Mouse (Mus musculus) ES-Bruce4 (cell line): ENCODE measurements at regions not wholly inside any gene's neighbourhood (a gene's known extent, or its start where the extent isn't known, plus 50 kb on each side); places are given as distances from the start of the nearest gene placed in this dataset.

Source experiments
- H3K27ac ChIP-seq: 2 replicates; pipeline ENCODE4 v1.5.1; 2012; ENCODE audit warnings: low read length, inconsistent platforms; ENCODE audit not compliant: insufficient read depth
- H3K27me3 ChIP-seq: 2 replicates; pipeline ENCODE4 v1.6.1; 2012; ENCODE audit warnings: mild to moderate bottlenecking, low read length, inconsistent platforms; ENCODE audit not compliant: control insufficient read depth, poor library complexity, insufficient read depth, severe bottlenecking
- H3K36me3 ChIP-seq: 2 replicates; pipeline ENCODE4 v1.6.1; 2012; ENCODE audit warnings: inconsistent platforms, mild to moderate bottlenecking, low read length, moderate library complexity; ENCODE audit not compliant: control insufficient read depth, poor library complexity, insufficient read depth, severe bottlenecking
- H3K4me1 ChIP-seq: one replicate; pipeline ENCODE4 v1.8.1; 2011; ENCODE audit warnings: low read length; ENCODE audit not compliant: control insufficient read depth, insufficient read depth
- H3K4me3 ChIP-seq: 2 replicates; pipeline ENCODE4 v1.5.1; 2011; ENCODE audit warnings: low read depth, mild to moderate bottlenecking, low read length
- H3K9ac ChIP-seq: 2 replicates; pipeline ENCODE4 v1.6.1; 2012; ENCODE audit warnings: low read depth, mild to moderate bottlenecking, inconsistent platforms; ENCODE audit not compliant: poor library complexity, severe bottlenecking
- H3K9me3 ChIP-seq: replicated peaks from 2 replicates; pipeline ENCODE4 v1.6.1; 2012; ENCODE audit warnings: mild to moderate bottlenecking, low read length, inconsistent platforms; ENCODE audit not compliant: control insufficient read depth, poor library complexity, insufficient read depth, severe bottlenecking
- CTCF ChIP-seq: IDR thresholded peaks from one replicate; pipeline ENCODE4 v1.8.1; 2011; ENCODE audit warnings: low read depth, low read length
- EP300 ChIP-seq: IDR thresholded peaks from 2 replicates; pipeline ENCODE4 v1.6.1; 2011; ENCODE audit warnings: low read depth, low read length; ENCODE audit not compliant: insufficient read depth
- POLR2A ChIP-seq: IDR thresholded peaks from one replicate; pipeline ENCODE4 v1.8.1; 2011; ENCODE audit warnings: low read length; ENCODE audit not compliant: insufficient read depth

DNA sequence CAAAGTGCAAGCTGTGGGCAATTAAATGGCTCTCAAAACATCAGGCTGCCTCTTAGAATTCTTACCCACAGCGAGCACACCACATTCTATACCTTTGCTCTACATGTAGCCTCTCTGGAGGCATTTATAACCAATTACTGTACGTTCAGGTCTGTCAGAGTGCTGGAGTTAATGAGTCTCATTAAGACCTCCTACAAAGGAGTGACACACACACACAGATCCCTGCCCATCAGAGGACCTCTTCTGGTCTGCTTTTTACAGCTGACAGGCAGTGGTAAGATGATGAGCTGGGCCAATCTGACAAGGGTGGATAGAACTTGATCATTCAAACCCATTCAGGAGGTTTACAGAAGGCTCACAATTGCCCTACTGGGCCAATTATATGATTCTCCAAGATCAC is 110.4 kb upstream of the Lhx8 start:
- Histone ChIP-seq H3K4me3 (no peak overlapping the region), H3K27ac (no peak overlapping the region)

DNA sequence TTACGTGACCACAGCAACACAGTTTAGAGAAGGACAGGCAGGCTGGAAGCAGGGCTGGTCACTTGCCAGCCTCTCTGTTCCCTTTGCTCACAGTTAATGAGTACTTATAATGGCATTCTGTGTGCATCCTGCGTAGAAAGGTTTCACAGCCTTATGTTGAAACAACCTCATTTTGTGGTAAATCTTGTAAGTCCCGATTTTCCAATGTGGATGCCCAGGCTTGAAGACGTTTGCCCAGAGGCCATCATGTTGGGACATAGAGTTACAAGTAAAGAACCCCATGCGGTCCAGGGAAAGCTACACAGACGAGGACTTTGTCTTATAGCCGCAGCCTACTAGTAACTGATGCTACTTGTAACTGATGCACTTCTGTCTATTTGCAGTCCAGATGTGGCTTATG is 100.4 kb upstream of the Lhx8 start:
- no peaks in the 10 kb centered on the region for H3K4me1 ChIP-seq
- no peak for TF ChIP-seq EP300
- no peak for TF ChIP-seq CTCF
- no peak for TF ChIP-seq POLR2A
- no peaks in the 10 kb centered on the region for H3K36me3 ChIP-seq
- H3K9me3 ChIP-seq, result no peaks in the 10 kb centered on the region
- H3K27ac ChIP-seq, result no peak overlapping the region
- H3K27me3 ChIP-seq, result no peaks in the 10 kb centered on the region
- no peak overlapping the region for H3K9ac ChIP-seq
- no peak overlapping the region for H3K4me3 ChIP-seq

More for the DNA sequence above, 110.4 kb upstream of the Lhx8 start:
- no peak for TF ChIP-seq CTCF
- TF ChIP-seq EP300, result no peak
- TF ChIP-seq POLR2A, result no peak
- no peaks in the 10 kb centered on the region for H3K27me3 ChIP-seq
- no peak overlapping the region for H3K9ac ChIP-seq
- no peaks in the 10 kb centered on the region for H3K36me3 ChIP-seq
- no peaks in the 10 kb centered on the region for H3K4me1 ChIP-seq
- no peaks in the 10 kb centered on the region for H3K9me3 ChIP-seq

DNA sequence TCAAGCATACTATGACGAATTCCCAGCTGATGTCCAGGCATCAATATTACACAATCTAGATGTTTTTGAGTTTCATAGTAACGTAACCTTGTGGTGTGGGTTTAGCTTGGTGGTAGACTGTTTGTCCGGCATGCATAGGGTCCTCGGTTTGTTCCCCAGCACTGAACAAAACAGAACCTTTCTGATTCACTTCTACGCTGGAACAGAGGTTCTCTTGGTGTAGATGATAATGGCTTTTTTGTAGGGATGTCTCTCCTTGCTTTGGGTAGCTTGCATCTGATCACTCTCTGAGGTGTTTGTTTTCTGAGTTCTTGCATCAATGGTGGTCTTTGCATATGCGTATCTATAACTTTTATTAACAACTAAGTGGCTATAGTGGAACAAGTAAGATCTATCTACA is 99.2 kb upstream of the Lhx8 start:
- H3K9ac ChIP-seq, result no peak overlapping the region
- TF ChIP-seq POLR2A, result no peak
- TF ChIP-seq CTCF, result no peak
- TF ChIP-seq EP300, result no peak
- H3K4me3 ChIP-seq, result no peak overlapping the region
- H3K27me3 ChIP-seq, result no peaks in the 10 kb centered on the region
- no peaks in the 10 kb centered on the region for H3K36me3 ChIP-seq
- no peak overlapping the region for H3K27ac ChIP-seq
- H3K9me3 ChIP-seq, result no peaks in the 10 kb centered on the region
- no peaks in the 10 kb centered on the region for H3K4me1 ChIP-seq

DNA sequence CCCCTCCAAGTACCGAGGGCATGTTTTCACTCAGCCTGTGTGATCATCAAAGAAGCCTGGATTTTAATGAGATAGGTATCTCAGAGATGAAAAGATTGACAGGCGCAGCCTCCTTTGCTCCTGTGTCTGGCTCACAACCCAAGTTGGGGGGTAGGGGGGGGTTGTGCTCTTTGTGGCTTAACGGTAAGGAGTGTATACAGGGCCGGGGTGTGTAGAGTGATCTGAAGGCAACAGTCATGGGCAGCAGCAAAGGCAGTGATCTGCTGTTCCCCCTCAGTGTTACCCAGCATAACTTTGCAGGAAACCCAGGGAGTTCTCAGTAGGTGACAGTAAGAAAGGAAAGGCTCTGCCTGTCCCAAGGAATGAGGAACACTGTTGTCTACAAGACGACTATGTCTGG is 94.1 kb upstream of the Lhx8 start:
- Histone ChIP-seq H3K9ac (no peak overlapping the region), H3K36me3 (no peaks in the 10 kb centered on the region), H3K4me1 (no peaks in the 10 kb centered on the region), H3K27me3 (no peaks in the 10 kb centered on the region), H3K27ac (no peak overlapping the region), H3K4me3 (no peak overlapping the region), H3K9me3 (no peaks in the 10 kb centered on the region)
- TF ChIP-seq EP300, result no peak
- no peak for TF ChIP-seq POLR2A
- no peak for TF ChIP-seq CTCF

DNA sequence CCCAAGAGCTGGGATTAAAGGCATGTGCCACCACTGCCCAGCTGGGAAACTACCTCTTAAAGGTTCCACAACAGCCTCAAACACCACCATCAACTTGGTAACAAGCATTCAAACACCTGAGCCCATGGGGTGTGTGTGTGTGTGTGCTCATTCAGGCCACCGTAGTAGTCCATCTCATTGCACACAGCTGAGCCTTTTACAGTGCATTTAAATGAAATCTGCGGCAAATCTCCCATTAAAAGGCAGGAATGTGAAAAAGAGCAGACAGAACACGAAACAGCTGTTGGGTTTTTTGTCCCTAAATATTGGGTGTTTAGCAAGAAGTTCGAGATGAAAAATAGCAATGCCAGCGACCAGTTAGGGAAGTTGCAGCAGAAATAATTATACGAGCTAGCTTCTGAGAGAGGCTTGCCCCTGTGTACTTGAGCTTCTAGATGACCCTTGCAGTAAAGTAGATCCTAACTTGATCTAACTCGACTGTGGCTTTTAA is 91.0 kb upstream of the Lhx8 start:
- no peaks in the 10 kb centered on the region for H3K27me3 ChIP-seq

DNA sequence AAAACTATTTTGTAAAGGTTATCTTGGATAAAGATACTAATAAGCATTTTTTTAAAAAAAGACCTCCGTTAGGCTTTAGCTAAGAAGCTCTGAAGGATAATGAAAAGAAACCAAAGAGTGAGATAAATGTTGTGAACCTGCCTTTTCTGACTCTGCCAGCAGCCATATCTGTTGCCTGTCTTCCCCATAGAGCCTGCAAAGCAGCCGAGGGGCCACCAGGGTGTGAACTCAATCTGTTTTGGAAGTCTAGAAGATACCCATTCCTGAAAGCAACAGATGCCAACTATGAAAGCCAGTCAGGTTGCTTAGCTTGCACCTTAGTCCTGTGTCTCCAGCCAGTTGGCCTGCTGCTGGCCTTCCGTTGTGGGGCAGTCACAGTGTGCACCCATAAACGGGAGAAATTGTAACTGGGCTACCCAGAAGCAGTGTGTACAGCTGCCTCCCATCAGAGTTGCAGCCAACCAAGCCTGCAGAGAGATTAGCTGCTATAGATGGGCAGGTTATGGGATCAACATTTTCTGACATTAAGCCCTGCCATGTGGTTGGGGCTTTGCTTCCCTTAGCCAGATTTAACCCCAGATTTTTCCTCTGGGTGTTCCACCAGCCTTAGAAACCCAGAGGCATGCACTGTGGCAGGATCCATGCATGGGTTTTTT is 87.8 kb upstream of the Lhx8 start:
- Histone ChIP-seq H3K27me3 (no peaks in the 10 kb centered on the region), H3K4me3 (no peak overlapping the region), H3K36me3 (no peaks in the 10 kb centered on the region), H3K9me3 (no peaks in the 10 kb centered on the region), H3K9ac (no peak overlapping the region), H3K27ac (no peak overlapping the region), H3K4me1 (no peaks in the 10 kb centered on the region)
- no peak for TF ChIP-seq POLR2A
- TF ChIP-seq EP300, result no peak
- TF ChIP-seq CTCF, result no peak

More for the DNA sequence above, 91.0 kb upstream of the Lhx8 start:
- no peaks in the 10 kb centered on the region for H3K4me1 ChIP-seq
- TF ChIP-seq EP300 (no peak), CTCF (no peak), POLR2A (no peak)
- H3K9ac ChIP-seq, result no peak overlapping the region
- H3K27ac ChIP-seq, result no peak overlapping the region
- H3K36me3 ChIP-seq, result no peaks in the 10 kb centered on the region
- H3K4me3 ChIP-seq, result no peak overlapping the region
- no peaks in the 10 kb centered on the region for H3K9me3 ChIP-seq
